Mouse (Mus musculus): ENCODE results near the gene Pilrb2. TPM values are rescaled to one million over a fixed set of nuclear protein-coding genes. Genes with fewer than 3 reads are reported as not detected.

Gene Pilrb2
- polyA plus RNA-seq, 1 experiment from 2014 or later = not detected

DNA sequence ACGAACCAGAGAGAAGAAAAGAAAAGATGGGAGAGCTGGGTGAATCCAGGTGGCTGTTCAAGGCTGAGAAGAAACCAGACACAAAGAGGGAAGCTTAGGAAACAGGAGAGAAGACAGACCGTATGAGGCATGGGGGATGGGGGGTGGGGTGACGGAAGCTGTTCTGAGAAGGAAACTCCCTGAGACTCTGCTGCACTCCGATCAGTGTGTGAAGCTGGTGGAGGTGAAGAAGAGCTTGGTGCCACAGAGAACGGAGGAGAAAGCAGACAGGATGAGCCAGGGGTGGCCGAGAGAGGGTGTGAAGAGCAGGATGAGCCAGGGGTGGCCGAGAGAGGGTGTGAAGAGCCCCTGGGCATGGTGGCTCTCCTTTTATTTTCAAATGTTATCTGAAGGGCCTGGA lies 45.2 kb downstream of the Pilrb2 start:
- DNase-seq (ENCODE audit: low spot score) (no peak), ATAC-seq (ENCODE audit: insufficient read depth, low FRiP score, low TSS enrichment) (no peak)
- no peak overlapping the region for H3K4me2 ChIP-seq (ENCODE audit: low read depth)
- H3K27ac ChIP-seq (ENCODE audit: low read depth, low read length) = no peak overlapping the region
- no peaks in the 10 kb centered on the region for H3K36me3 ChIP-seq (ENCODE audit: control insufficient read depth, insufficient read depth, low read length)
- H3K4me1 ChIP-seq (ENCODE audit: control insufficient read depth, insufficient read depth, low read length) = no peaks in the 10 kb centered on the region
- H3K4me3 ChIP-seq (ENCODE audit: low read depth, low read length) = no peak overlapping the region
- no peaks in the 10 kb centered on the region for H3K9me3 ChIP-seq (ENCODE audit: control insufficient read depth, low read length)
- no peaks in the 10 kb centered on the region for H3K27me3 ChIP-seq (ENCODE audit: control insufficient read depth, insufficient read depth, low read length)
- 73% methylated on average over 6 of the region's 7 CpGs for WGBS
- H3K9ac ChIP-seq (ENCODE audit: low read length) = no peak overlapping the region

DNA sequence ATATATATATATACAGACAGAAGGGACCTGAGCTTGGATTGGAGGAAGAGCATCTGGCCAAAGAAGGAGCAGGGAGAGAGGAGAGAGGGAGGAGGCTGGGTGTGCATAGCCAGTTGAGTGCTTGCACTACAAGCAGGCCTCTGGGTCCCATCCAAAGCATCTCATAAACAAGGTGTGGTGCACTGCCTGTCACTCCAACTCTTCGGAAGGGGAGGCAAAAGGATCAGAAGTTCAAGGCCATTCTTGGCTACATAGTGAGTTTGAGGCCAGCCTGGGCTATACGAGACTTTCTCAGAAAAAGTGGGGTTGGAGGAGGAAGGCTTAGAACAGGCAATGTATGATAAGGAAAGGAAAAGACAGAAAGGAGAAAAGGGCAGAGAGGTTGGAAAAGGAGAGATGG lies 45.6 kb downstream of the Pilrb2 start:
- Histone ChIP-seq H3K36me3 (ENCODE audit: control insufficient read depth, insufficient read depth, low read length) (no peaks in the 10 kb centered on the region), H3K4me3 (ENCODE audit: low read depth, low read length) (no peak overlapping the region), H3K27me3 (ENCODE audit: control insufficient read depth, insufficient read depth, low read length) (no peaks in the 10 kb centered on the region), H3K4me1 (ENCODE audit: control insufficient read depth, insufficient read depth, low read length) (no peaks in the 10 kb centered on the region), H3K27ac (ENCODE audit: low read depth, low read length) (no peak overlapping the region), H3K9ac (ENCODE audit: low read length) (no peak overlapping the region), H3K9me3 (ENCODE audit: control insufficient read depth, low read length) (no peaks in the 10 kb centered on the region), H3K4me2 (ENCODE audit: low read depth) (no peak overlapping the region)
- WGBS = 89% methylated on average over 2 of the region's 2 CpGs
- ATAC-seq (ENCODE audit: insufficient read depth, low FRiP score, low TSS enrichment) = no peak
- DNase-seq (ENCODE audit: low spot score) = no peak

DNA sequence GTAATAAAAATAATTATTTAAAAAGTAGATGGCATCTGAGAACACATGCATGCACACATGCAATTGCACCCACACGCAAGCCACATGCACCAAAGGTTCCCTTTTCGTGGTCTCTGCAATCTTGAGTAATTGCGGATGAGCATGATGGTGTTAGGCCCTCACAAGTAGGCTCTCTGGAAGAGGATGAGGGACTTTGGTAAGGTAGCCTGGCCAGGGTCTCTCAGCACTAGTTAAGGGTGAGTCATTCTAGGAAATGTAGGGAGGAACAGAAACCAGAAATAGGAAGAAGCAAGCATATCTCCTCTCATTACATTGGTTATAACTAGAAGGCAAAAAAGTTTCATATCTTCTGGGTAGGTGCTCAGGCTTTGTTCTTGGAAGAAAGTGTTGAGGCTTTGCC lies 46.6 kb downstream of the Pilrb2 start:
- WGBS = 87% methylated on average over 3 of the region's 3 CpGs
- H3K27ac ChIP-seq (ENCODE audit: low read depth, low read length) = no peak overlapping the region
- no peak overlapping the region for H3K4me3 ChIP-seq (ENCODE audit: low read depth, low read length)
- no peak for ATAC-seq (ENCODE audit: insufficient read depth, low FRiP score, low TSS enrichment)
- no peaks in the 10 kb centered on the region for H3K36me3 ChIP-seq (ENCODE audit: control insufficient read depth, insufficient read depth, low read length)
- H3K9ac ChIP-seq (ENCODE audit: low read length) = no peak overlapping the region
- H3K9me3 ChIP-seq (ENCODE audit: control insufficient read depth, low read length) = no peaks in the 10 kb centered on the region
- no peaks in the 10 kb centered on the region for H3K27me3 ChIP-seq (ENCODE audit: control insufficient read depth, insufficient read depth, low read length)
- H3K4me1 ChIP-seq (ENCODE audit: control insufficient read depth, insufficient read depth, low read length) = no peaks in the 10 kb centered on the region
- H3K4me2 ChIP-seq (ENCODE audit: low read depth) = no peak overlapping the region
- no peak for DNase-seq (ENCODE audit: low spot score)

DNA sequence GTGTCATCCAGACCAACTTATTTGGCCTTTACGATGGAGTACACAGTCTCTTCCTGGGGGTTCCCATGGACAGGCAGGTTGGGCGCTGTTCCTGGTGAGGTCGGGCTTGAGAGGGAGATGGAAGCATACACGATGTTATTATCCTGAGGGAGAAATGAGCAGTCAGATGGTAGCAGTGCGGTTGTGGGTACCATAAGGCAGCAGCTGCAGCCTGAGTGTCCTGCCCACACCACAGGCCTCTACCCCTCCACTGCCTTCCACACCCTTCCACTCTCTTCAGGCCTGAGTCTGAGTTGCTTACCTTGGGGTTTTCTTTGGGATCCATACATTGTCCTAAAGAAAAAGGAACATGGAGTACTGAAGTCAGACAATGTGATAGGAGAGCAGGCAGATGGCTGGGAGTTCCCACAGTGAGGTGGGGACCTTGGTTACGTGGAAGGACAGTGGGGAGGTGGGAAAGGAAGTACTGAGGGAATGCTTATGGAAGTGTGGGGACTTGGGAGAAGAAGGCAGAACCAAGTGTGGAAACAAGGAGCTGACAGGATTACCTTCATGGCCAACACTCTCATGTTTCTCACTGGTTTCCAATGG lies 48.1 kb downstream of the Pilrb2 start:
- Histone ChIP-seq H3K4me2 (ENCODE audit: low read depth) (no peak overlapping the region), H3K4me1 (ENCODE audit: control insufficient read depth, insufficient read depth, low read length) (no peaks in the 10 kb centered on the region), H3K27me3 (ENCODE audit: control insufficient read depth, insufficient read depth, low read length) (no peaks in the 10 kb centered on the region), H3K9me3 (ENCODE audit: control insufficient read depth, low read length) (no peaks in the 10 kb centered on the region), H3K27ac (ENCODE audit: low read depth, low read length) (no peak overlapping the region), H3K9ac (ENCODE audit: low read length) (no peak overlapping the region), H3K36me3 (ENCODE audit: control insufficient read depth, insufficient read depth, low read length) (no peaks in the 10 kb centered on the region), H3K4me3 (ENCODE audit: low read depth, low read length) (no peak overlapping the region)
- no peak for DNase-seq (ENCODE audit: low spot score)
- WGBS = 90% methylated on average over 6 of the region's 6 CpGs
- ATAC-seq (ENCODE audit: insufficient read depth, low FRiP score, low TSS enrichment) = no peak

DNA sequence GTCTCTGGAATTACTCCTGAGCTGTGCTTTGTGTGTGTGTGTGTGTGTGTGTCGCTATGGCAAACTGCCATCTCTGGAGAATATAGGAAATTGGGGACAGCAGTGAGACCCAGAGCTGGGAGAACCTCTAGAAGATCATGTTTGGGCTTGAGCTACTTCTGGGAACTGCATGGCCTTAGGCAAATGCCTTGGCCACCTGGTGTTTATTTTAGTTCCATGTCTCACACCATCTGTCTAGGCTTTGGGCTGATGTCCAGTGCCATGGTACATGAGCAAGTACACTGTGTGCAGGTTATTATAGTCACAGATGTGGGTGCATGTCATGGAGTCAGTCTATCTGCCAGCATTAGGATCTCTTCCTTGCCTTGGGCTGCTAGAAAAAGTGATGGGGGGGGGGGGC lies 49.0 kb downstream of the Pilrb2 start:
- Histone ChIP-seq H3K4me3 (ENCODE audit: low read depth, low read length) (no peak overlapping the region), H3K4me2 (ENCODE audit: low read depth) (no peak overlapping the region), H3K9ac (ENCODE audit: low read length) (no peak overlapping the region), H3K27me3 (ENCODE audit: control insufficient read depth, insufficient read depth, low read length) (no peaks in the 10 kb centered on the region), H3K36me3 (ENCODE audit: control insufficient read depth, insufficient read depth, low read length) (no peaks in the 10 kb centered on the region), H3K27ac (ENCODE audit: low read depth, low read length) (no peak overlapping the region), H3K4me1 (ENCODE audit: control insufficient read depth, insufficient read depth, low read length) (no peaks in the 10 kb centered on the region), H3K9me3 (ENCODE audit: control insufficient read depth, low read length) (no peaks in the 10 kb centered on the region)
- 76% methylated on average over 1 of the region's 1 CpGs for WGBS
- ATAC-seq (ENCODE audit: insufficient read depth, low FRiP score, low TSS enrichment) = no peak
- DNase-seq (ENCODE audit: low spot score) = no peak

DNA sequence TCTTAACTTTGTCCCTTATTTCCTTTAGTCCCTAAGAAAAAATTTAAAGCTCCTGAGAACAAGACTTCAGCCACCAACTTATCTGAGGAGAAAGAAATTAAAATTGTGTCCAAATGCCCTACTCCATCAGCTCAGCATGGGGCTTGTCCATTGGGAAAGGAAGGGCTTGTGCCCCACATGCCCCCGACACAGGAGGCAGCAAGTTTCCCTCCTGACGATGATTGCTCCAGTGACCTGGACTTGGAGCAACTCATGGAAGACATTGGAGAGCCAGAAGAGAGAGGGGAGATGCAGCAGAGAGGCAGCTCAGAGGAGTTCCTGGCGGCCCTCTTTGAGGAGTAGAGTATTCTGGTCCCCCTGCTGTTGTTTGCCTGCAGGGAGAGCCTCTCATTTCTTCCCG lies 49.5 kb downstream of the Pilrb2 start:
- no peak for DNase-seq (ENCODE audit: low spot score)
- no peaks in the 10 kb centered on the region for H3K4me1 ChIP-seq (ENCODE audit: control insufficient read depth, insufficient read depth, low read length)
- H3K27me3 ChIP-seq (ENCODE audit: control insufficient read depth, insufficient read depth, low read length) = no peaks in the 10 kb centered on the region
- H3K27ac ChIP-seq (ENCODE audit: low read depth, low read length) = no peak overlapping the region
- WGBS = 63% methylated on average over 4 of the region's 4 CpGs
- no peak overlapping the region for H3K4me2 ChIP-seq (ENCODE audit: low read depth)
- no peak overlapping the region for H3K4me3 ChIP-seq (ENCODE audit: low read depth, low read length)
- H3K9me3 ChIP-seq (ENCODE audit: control insufficient read depth, low read length) = no peaks in the 10 kb centered on the region
- no peaks in the 10 kb centered on the region for H3K36me3 ChIP-seq (ENCODE audit: control insufficient read depth, insufficient read depth, low read length)
- H3K9ac ChIP-seq (ENCODE audit: low read length) = no peak overlapping the region
- ATAC-seq (ENCODE audit: insufficient read depth, low FRiP score, low TSS enrichment) = no peak

DNA sequence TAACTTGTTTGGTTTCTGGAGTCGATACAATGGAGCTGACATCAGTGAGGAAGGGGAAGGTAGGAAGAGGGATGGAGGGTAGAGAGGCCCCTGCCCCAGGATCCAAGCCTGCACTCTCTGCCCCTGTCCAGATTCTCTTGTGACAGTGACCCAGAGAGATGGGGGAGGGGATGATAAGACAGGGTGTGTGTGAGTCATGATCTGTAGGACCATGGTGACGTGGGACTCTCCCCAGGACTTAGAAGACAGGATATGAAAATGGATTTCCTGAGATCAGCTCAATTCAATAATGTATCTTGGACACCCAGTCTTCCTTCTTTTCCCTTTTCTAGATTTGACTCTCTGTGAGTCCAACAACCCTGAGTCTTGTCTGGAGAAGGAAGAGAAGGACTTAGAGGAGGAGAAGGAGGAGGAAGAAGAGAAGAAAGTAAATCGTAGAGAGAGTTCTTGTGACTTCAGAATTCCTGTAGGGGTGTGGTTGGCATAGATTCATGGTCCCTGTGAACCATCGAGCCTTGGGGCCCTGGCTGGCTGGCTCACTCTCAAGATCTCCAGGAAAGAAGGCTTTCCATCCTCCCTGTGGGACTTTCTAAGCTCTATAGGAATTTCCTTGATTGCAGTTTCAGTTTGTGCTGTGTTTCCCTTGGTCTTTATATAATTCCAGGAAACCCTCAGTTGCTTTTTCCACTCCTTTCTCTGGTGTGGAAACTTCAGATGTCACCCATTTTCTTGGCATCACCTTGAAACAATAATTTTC lies 54.0 kb downstream of the Pilrb2 start:
- Histone ChIP-seq H3K27me3 (ENCODE audit: control insufficient read depth, insufficient read depth, low read length) (no peaks in the 10 kb centered on the region), H3K4me2 (ENCODE audit: low read depth) (no peak overlapping the region), H3K4me3 (ENCODE audit: low read depth, low read length) (no peak overlapping the region), H3K9me3 (ENCODE audit: control insufficient read depth, low read length) (no peaks in the 10 kb centered on the region), H3K27ac (ENCODE audit: low read depth, low read length) (no peak overlapping the region), H3K9ac (ENCODE audit: low read length) (no peak overlapping the region), H3K36me3 (ENCODE audit: control insufficient read depth, insufficient read depth, low read length) (no peaks in the 10 kb centered on the region), H3K4me1 (ENCODE audit: control insufficient read depth, insufficient read depth, low read length) (no peaks in the 10 kb centered on the region)
- WGBS = 63% methylated on average over 4 of the region's 4 CpGs
- no peak for DNase-seq (ENCODE audit: low spot score)
- no peak for ATAC-seq (ENCODE audit: insufficient read depth, low FRiP score, low TSS enrichment)

Other genes with a start within 250 kb of the Pilrb2 start
- 0.21 TPM in 1 of 2 replicates, not detected in the other for gene Fbxo24, start 242.8 kb downstream of the Pilrb2 start, polyA plus RNA-seq (2014; fragmentation: Nextera tagmentation; extraction: Ambion mirVana)
- gene Lrch4, start 242.7 kb downstream of the Pilrb2 start, polyA plus RNA-seq (2014; fragmentation: Nextera tagmentation; extraction: Ambion mirVana) = 31.6 and 39.0 TPM in 2 replicates
- 6.7 and 8.2 TPM in 2 replicates for gene Gm20605, start 242.6 kb downstream of the Pilrb2 start, polyA plus RNA-seq (2014; fragmentation: Nextera tagmentation; extraction: Ambion mirVana)
- gene Sap25, start 230.5 kb downstream of the Pilrb2 start, polyA plus RNA-seq (2014; fragmentation: Nextera tagmentation; extraction: Ambion mirVana) = 5.6 and 6.0 TPM in 2 replicates
- 0.12 and 0.24 TPM in 2 replicates for gene Irs3, start 226.1 kb downstream of the Pilrb2 start, polyA plus RNA-seq (2014; fragmentation: Nextera tagmentation; extraction: Ambion mirVana)
- 13.6 and 14.6 TPM in 2 replicates for gene Agfg2, start 187.1 kb downstream of the Pilrb2 start, polyA plus RNA-seq (2014; fragmentation: Nextera tagmentation; extraction: Ambion mirVana)
- 3.8 and 4.4 TPM in 2 replicates for gene Nyap1, start 130.2 kb downstream of the Pilrb2 start, polyA plus RNA-seq (2014; fragmentation: Nextera tagmentation; extraction: Ambion mirVana)
- 73.9 and 75.6 TPM in 2 replicates for gene Tsc22d4, start 126.1 kb downstream of the Pilrb2 start, polyA plus RNA-seq (2014; fragmentation: Nextera tagmentation; extraction: Ambion mirVana)
- gene Ppp1r35, start 93.0 kb downstream of the Pilrb2 start, polyA plus RNA-seq (2014; fragmentation: Nextera tagmentation; extraction: Ambion mirVana) = 71.1 and 71.2 TPM in 2 replicates
- gene Mepce, start 84.2 kb downstream of the Pilrb2 start, polyA plus RNA-seq (2014; fragmentation: Nextera tagmentation; extraction: Ambion mirVana) = 10.0 and 10.7 TPM in 2 replicates
- gene Zcwpw1, start 84.0 kb downstream of the Pilrb2 start, polyA plus RNA-seq (2014; fragmentation: Nextera tagmentation; extraction: Ambion mirVana) = 11.4 and 11.5 TPM in 2 replicates
- 0.33 and 0.84 TPM in 2 replicates for gene Pilra, start 35.5 kb downstream of the Pilrb2 start, polyA plus RNA-seq (2014; fragmentation: Nextera tagmentation; extraction: Ambion mirVana)
- not detected in 2 replicates for gene Pilrb1, start 13.7 kb downstream of the Pilrb2 start, polyA plus RNA-seq (2014; fragmentation: Nextera tagmentation; extraction: Ambion mirVana)
- gene Cyp3a13, start 49.8 kb upstream of the Pilrb2 start, polyA plus RNA-seq (2014; fragmentation: Nextera tagmentation; extraction: Ambion mirVana) = 0.08 TPM in 1 of 2 replicates, not detected in the other
- gene Gjc3, start 91.3 kb upstream of the Pilrb2 start, polyA plus RNA-seq (2014; fragmentation: Nextera tagmentation; extraction: Ambion mirVana) = 0.09 TPM in 1 of 2 replicates, not detected in the other
- gene Azgp1, start 109.7 kb upstream of the Pilrb2 start, polyA plus RNA-seq (2014; fragmentation: Nextera tagmentation; extraction: Ambion mirVana) = not detected in 2 replicates
- gene Smok3a, start 149.4 kb upstream of the Pilrb2 start, polyA plus RNA-seq (2014; fragmentation: Nextera tagmentation; extraction: Ambion mirVana) = not detected in 2 replicates
- not detected in 2 replicates for gene Smok3b, start 149.6 kb upstream of the Pilrb2 start, polyA plus RNA-seq (2014; fragmentation: Nextera tagmentation; extraction: Ambion mirVana)
- not detected in 2 replicates for gene Smok3c, start 181.4 kb upstream of the Pilrb2 start, polyA plus RNA-seq (2014; fragmentation: Nextera tagmentation; extraction: Ambion mirVana)
- gene Zkscan1, start 213.3 kb upstream of the Pilrb2 start, polyA plus RNA-seq (2014; fragmentation: Nextera tagmentation; extraction: Ambion mirVana) = 43.8 and 45.1 TPM in 2 replicates
- 126 and 128 TPM in 2 replicates for gene Zscan21, start 245.1 kb upstream of the Pilrb2 start, polyA plus RNA-seq (2014; fragmentation: Nextera tagmentation; extraction: Ambion mirVana)

Measured in neural tube, embryonic 11.5 days (tissue).